Mouse (Mus musculus) heart, adult 11 months (tissue): Measurements from ENCODE around the gene Top2b.

Experiments used
- DNase-seq: peaks from one replicate; pipeline ENCODE4 v3.0.0; 2022

Gene Top2b

GRCm38 (mm10) chr14:16364878-16365337 lies at the start of gene Top2b:
Gene Top2b, plus strand, starts transcription at chr14:16365179.
- peak; percentile 100 for DNase-seq

DNA sequence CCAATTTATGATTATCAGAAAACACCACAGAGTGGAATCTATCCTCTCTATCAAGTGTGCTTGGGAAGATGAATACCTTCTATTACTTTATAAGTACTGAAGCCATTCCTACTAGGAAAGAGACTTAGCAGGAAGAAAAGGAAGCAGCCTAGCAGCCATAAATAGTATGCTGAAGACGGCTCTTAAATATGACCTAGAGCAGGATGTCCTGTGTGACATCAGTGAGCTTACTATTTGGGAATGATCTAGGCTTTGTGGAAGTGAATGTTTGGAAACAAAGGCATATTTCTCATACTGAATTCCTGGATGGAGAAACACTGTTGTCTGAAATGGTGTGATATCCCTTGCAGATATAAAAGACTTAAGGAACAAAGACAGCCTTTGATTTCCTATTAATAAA lies 48.3 kb upstream of the Top2b start:
- DNase-seq, result no peak

- DNase-seq, result peak; percentile 30
These were observed 45.2 kb upstream of the Top2b start for GRCm38 (mm10) chr14:16319818-16320217.

DNA sequence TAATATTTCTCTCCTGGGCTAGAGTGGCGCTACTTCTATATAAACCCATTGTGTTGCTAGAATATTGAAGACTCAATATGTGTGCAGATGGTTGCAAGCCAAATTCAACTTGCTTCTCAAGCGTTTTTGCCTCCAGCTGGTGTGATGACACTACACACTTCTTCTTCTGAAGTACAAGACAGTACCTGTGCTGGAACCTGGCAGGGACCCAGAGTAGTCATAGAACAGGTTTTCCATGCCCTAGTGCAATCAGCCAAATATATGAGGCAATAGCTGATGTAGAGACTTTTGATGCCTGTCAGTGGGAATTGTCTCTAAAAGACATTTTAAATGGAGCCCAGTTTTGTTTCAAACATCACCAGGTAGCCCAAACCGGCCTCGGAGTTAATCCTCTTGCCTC lies 40.6 kb upstream of the Top2b start:
- DNase-seq, result peak; percentile 21

DNA sequence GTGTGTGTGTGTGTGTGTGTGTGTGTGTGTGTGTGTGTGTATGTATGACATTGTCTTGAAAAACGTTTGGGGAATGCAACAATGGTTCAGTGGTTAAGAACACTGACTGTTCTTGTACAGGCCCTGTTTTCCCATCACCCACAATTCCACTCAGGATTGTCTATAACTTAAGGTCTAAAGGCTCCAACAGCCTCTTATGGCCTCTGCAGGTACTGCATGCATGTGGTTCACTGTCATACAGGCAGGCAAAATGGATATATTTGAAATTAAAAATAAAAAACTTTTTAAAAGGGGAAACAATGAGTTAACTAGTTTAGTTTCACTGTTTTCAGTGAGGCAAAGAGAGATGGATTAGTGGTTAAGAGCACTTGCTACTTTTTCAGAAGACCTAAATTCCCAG lies 39.8 kb upstream of the Top2b start:
- peak; percentile 11 for DNase-seq

DNA sequence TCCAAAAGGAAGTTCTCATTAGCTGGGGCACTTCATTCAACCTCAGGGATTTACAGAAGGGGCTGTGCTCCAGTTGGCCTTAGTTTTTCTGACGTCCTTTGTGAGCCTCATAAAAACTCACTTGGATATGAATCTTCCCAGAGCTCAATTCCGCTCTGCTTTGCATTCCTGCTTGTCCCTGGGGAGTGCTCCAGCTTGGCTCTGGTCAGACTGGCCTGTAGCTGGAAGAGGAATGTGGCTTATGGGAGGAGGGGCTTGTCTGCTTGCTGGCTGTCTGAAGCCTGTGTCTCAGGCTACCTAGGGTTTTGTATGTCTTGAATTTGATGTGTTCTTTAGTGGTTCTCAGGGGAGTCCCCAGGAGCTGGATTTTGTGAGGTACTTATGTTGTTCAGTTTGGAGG lies 36.4 kb upstream of the Top2b start:
- peak; percentile 96 for DNase-seq

DNA sequence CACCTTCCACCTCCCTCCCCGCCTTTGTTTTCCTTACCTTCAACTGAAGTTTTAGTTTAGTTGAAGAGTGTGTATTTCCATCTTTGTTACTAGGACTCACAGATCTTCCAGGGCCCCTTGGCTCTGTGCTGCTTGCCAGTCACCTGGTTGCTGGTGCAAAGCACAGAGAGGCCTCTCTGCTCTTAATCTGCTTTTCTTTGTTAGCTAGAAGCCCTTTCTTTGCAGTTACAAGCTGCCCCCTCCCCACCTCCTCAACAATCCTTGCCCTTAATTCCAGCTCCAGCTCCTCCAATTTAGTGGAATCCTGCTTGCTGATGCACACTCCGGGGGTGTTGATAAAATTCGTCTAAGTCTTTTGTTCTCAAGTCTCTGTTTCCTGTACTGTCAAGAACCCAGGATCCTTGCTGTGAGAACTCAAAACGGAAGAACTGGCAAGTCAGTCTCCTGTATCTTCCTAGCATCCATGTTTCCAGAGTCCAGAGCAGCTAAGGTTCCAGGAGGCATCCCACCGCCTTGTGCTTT lies 36.0 kb upstream of the Top2b start:
- no peak for DNase-seq

- peak; percentile 67 for DNase-seq
These were observed 35.2 kb upstream of the Top2b start for GRCm38 (mm10) chr14:16329756-16330155.

DNA sequence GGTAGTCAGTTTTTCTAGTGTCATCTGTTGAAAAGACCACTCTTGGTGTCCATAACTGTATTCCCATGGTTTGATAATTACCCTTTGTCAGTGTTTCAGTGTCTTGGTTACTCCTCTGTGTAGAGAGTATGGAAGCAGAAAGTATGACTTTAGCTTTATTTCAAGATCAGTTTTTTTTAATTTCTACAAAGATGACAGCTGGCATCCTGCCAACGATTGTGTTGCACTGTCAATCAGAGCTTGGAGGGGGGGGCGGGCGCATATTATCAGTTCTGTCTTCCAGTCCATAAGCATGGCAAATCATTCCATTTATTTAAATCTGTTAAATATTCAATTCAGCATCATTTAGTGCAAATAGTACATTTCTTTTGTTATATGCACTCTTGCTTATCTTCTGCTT lies 30.7 kb upstream of the Top2b start:
- peak; percentile 7 for DNase-seq

DNA sequence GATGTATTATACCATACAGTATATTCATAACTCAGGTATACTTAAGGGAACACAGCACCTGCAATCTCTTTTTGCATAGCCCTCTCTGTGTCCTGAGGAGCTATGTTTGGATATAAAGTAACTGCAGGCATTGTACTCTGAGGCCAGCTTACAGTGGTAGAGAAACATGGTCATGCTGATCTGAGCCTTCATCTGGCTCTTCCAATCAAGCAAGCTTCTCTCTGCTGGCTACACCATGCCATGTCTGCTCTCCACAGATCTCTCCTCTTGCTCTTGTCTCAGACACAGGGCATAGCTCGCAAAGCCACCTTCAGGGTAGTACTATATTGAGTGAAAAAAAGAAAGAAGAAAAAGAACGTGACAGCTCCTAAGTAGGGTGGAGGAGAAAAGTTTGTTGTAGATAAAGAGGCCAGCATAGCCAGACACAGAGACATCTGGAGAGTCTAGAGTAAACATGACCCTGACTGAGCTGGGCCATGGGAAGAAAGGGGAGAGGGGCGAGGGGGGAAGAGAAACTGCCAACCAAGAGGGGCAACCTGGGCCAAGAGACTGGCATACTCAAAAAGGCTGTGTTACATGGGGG lies 29.1 kb upstream of the Top2b start:
- DNase-seq, result peak; percentile 74

DNA sequence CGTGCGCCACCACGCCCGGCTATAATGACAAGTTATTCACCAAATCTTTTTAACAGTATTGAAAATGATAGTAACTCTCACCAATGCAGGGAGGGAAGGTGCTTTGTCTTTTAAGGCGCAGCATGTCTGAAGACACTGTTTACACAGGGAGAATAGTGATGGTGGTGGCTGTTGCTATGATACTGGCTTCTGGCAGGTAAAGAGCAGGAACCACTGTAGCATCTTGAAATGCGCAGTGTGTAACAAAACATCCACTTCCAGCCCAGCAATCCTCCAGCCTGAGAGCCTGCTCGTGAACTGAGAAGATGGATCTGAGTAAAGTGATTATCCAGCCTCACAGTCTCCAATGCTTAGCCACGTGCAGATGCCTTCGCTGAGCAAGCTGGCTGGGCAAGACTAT lies 17.5 kb upstream of the Top2b start:
- DNase-seq, result peak; percentile 52

- DNase-seq, result peak; percentile 77
These were observed 5.3 kb upstream of the Top2b start for GRCm38 (mm10) chr14:16359704-16360103.

DNA sequence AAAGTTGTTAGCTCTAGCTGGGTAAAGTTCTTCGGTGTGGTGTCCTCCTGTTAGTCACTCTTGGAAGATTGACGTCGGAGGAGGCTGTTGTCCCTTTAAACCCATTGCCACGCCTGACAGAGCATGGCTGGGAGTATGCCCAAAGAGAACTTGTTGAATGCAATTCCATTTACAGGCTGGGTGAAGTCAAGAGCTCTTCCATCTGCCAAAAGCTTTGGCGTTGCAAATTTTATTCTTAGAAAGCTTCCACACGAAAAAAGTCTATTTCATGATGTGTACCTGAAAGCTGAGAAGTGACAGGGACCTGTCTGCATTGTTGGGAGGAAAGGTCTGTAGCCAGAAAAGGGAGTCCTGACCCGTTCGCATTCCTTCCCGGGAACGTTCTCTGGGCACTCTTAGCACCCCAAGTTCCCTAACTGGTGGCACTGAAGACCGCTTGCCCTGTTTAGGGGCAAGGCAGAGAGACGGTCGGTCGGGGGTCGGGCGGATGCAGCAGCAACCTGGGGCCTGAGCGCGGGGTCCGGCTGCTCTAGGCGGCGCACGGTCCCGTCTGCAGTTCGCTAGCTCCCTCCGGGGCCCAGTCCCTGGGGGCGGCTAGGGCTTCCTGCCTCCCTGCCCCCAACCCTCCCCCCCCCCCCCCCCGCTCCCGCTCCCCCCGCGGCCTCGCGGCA lies 683 bp upstream of the Top2b start:
- peak; percentile 94 for DNase-seq

DNA sequence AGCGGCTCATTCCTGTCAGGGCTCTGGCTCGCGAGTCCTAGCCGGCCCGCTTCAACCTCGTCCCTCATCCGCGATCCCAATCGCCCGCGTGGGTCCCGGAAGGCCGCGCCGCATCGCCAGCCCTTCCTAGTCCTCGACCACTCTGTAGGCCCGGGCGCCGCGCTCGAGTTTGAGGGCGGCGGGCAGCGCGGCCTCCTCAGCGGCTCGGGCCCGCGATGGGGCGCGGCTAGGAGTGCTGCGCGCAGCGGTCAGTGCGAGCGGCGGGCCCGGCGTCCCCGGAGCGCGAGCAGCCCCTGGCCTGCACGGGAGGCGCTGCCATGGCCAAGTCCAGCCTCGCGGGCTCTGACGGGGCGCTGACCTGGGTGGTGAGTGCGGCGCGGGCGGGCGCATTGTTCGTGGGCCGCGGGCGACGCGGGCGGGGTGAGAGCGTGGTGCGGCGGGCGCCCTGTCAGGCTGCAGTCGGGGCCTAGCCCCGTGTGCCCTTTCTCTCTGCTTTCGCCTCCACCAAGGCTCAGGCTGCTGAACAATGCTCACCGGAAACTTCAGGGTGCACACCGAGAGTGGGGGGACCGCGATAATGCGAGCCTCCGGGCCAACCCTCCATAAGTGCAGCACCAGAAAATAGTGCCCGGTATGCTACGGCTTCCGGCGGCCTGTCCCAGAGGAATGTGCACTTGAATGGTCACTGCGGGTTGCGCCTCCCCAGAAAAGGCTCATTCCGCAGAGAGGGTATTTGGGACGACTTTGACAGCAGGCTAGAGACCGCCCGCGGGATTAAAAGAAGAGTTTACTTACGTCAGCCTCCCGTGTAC lies 589 bp downstream of the Top2b start:
- DNase-seq, result peak; percentile 97

GRCm38 (mm10) chr14:16366174-16366889 lies 1.4 kb downstream of the Top2b start:
- no peak for DNase-seq

DNA sequence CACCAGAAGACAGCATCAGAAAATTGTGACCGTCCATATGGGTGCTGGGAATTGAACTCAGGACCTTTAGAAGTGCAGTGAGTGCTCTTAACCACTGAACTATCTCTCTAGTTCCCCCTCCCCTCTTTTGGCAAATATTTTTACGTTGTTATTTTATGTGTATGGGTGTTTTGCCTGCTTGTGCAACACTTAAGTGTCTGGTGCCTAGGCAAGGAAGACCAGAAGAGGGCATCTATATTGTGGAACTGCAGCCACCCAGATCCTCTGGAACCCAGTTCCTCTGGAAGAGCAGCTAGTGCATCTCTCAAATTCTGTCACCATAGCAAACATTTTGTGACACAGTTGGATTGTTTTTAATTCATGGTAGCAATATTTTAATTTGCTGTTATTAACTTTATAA lies 2.0 kb downstream of the Top2b start:
- peak; percentile 82 for DNase-seq

GRCm38 (mm10) chr14:16372761-16373160 lies 7.8 kb downstream of the Top2b start:
- DNase-seq, result no peak

GRCm38 (mm10) chr14:16373190-16373589 lies 8.2 kb downstream of the Top2b start:
- DNase-seq, result no peak

- DNase-seq, result peak; percentile 87
These were observed 15.1 kb downstream of the Top2b start for GRCm38 (mm10) chr14:16379917-16380570.

DNA sequence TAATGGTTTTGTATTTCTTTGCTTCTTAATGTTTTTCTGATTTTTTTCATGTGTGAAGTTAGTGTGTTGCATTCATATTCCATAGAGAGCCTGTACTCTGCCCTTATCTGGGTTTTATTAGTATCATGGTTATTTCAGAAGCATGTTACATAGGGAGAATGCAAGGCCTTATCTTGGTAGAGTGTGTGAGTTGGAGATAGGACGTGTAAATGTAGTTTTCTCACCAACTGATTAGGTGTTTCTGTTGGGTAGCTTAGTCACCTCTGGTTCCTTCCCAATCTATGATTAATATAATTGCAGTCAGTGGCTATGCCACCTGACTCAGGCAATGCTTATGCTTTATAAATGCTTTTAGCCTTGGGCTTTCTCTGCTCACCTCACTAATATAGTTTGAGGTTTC lies 19.8 kb downstream of the Top2b start:
- DNase-seq, result no peak

GRCm38 (mm10) chr14:16405187-16405586 lies 40.2 kb downstream of the Top2b start:
- DNase-seq, result peak; percentile 80

DNA sequence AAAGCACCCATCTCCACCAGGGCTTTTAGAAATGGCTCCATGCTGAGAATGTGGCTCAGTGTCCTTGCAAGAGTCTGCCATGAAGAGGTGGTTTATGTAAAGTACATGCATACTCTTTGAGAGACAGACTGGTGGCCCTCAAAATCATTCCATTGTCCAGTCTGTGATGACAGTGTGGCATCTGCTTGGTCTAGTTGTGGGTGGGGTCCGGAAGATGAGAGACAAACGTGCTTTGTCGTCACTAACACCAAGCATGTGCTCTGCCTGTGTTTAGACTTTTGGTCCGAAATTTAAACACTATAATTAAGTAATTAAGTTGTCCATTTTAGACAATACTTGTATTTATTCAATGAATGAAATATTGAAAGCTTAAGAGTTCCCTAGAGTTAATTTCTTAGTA lies 49.2 kb downstream of the Top2b start:
- DNase-seq, result no peak
